ENCODE assay signal across 20 mouse cellular contexts in the genomic region with DNA sequence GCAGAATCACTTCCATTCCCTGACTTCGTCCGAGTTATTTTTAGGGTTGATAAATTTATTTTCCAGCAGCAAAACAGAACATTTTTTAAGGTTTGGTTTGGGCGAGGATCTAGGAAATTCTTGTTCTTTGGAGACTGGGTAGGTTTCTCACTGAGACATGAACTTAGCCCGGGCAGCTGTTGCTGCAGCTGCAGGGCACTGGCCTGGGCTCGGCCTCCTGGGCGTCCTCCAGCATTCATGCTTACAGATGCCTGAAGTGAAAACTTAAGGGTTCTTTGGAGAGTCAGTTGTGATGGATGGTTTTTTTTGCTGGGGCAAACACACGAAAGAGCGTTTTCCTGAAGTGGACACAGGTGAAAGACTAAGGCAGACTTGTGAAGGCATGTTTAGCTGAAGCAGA.
"Had no signal": no experiment of that assay in that cellular context is flagged by ENCODE, and none has a peak within 500 bp of the region (broad histone marks: within the 10 kb centered on the region; RNA-seq: fewer than 3 reads in every experiment).

No protein-coding gene starts in this region.

- H3K27ac ChIP-seq: layer of hippocampus, adult 2 months; limb, embryonic 10.5 days; limb, embryonic 13.5 days; liver, embryonic 12.5 days; liver, embryonic 15.5 days; macrophage; midbrain, embryonic 12.5 days; midbrain, embryonic 15.5 days; neural tube, embryonic 12.5 days; neural tube, embryonic 15.5 days; stomach, embryonic 15.5 days had no signal

- H3K4me3 ChIP-seq: layer of hippocampus, adult 2 months; limb, embryonic 10.5 days; limb, embryonic 13.5 days; liver, embryonic 12.5 days; liver, embryonic 15.5 days; midbrain, embryonic 12.5 days; midbrain, embryonic 15.5 days; neural tube, embryonic 12.5 days; neural tube, embryonic 15.5 days; stomach, embryonic 15.5 days had no signal

- DNase-seq: kidney, adult 9 months; kidney, postnatal 25 days; layer of hippocampus, adult 9-11 months; liver; lung, adult 2 months; retina, postnatal 1 day; right cerebral cortex, postnatal 25 days; spleen, adult 18-20 months; thymus, postnatal 25 days had no signal
